Mouse (Mus musculus): Measurements from ENCODE around the gene Plch2. TPM values are rescaled to one million over a fixed set of nuclear protein-coding genes. Genes with fewer than 3 reads are reported as not detected.

The Plch2 gene
- polyA plus RNA-seq, 1 experiment from 2014 or later: 9.0 TPM

- 93% methylated on average over 13 of the region's 13 CpGs for WGBS
- no peak for ATAC-seq
These were observed 13.6 kb upstream of the Plch2 start for GRCm38 (mm10) chr4:155070199-155070598.

DNA sequence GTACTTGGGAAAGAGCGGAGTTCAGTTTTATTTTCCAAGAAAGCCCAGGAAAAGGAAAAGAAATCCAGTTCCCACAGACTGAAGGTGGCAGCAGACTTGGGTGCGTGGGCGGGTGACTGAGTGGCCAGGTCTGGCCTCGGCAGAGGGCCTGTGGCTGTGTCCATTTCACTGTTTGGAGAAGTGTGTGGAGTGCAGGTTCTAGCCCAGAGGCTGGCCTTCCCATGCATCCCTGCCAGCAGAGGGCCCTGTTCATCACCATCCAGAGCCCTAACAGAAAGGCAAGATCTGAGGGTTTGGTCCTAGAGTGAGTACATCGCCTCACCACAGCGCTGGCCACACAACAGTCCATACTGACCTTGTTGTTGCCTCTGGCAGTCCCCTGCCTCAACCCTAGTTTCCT is 12.6 kb upstream of the Plch2 start:
- Histone ChIP-seq H3K4me2 (replicated peaks) (no peak overlapping the region), H3K36me3 (peaks cover 57% of the 10 kb centered on the region), H3K27me3 (no peaks in the 10 kb centered on the region), H3K4me1 (replicated peaks) (peaks cover 23% of the 10 kb centered on the region), H3K9me3 (no peaks in the 10 kb centered on the region), H3K9ac (replicated peaks) (no peak overlapping the region; the same call in 1 of the 2 replicates), H3K4me3 (replicated peaks) (no peak overlapping the region), H3K27ac (no peak overlapping the region)
- ATAC-seq: no peak
- WGBS: 88% methylated on average over 6 of the region's 6 CpGs

More at GRCm38 (mm10) chr4:155070199-155070598, 13.6 kb upstream of the Plch2 start:
- peaks cover 23% of the 10 kb centered on the region for H3K4me1 ChIP-seq (replicated peaks)
- H3K9me3 ChIP-seq: no peaks in the 10 kb centered on the region
- H3K36me3 ChIP-seq: peaks cover 67% of the 10 kb centered on the region
- no peak overlapping the region for H3K4me3 ChIP-seq (replicated peaks)
- no peaks in the 10 kb centered on the region for H3K27me3 ChIP-seq
- no peak overlapping the region for H3K9ac ChIP-seq (replicated peaks)
- H3K4me2 ChIP-seq (replicated peaks): no peak overlapping the region
- no peak overlapping the region for H3K27ac ChIP-seq

DNA sequence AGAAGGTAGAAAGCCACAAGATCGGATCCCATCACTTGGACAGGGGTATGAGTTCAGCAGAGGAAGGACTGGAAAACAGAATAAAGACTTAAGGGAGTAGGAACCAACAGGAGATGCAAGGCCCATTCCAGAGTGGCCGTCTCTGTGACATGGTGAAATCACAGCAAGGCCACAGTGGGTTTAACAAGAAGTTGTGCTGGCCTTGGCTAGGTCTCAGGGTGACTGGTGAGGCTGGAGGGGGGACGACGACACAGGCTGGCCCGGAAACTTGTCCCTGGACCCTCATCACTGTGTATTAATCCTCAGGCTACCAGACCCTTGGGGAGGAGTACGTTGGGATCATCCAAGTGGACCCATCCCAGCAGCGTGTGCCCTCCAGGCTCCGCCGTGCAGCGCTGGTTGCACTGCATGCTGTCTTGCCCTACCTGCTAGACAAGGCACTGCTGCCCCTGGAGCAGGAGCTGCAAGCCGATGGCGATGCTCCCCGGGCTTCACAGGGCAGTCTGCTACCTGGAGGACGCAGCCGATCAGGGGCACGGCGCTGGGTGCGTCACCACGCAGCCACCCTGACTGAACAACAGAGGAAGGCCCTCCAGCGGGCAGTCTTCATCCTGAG is 11.9 kb upstream of the Plch2 start:
- Histone ChIP-seq H3K4me3 (replicated peaks) (no peak overlapping the region), H3K27me3 (no peaks in the 10 kb centered on the region), H3K9ac (replicated peaks) (no peak overlapping the region), H3K4me2 (replicated peaks) (no peak overlapping the region), H3K9me3 (no peaks in the 10 kb centered on the region), H3K27ac (no peak overlapping the region), H3K4me1 (replicated peaks) (peaks cover 23% of the 10 kb centered on the region), H3K36me3 (peaks cover 50% of the 10 kb centered on the region)
- ATAC-seq: no peak
- 93% methylated on average over 20 of the region's 20 CpGs for WGBS

DNA sequence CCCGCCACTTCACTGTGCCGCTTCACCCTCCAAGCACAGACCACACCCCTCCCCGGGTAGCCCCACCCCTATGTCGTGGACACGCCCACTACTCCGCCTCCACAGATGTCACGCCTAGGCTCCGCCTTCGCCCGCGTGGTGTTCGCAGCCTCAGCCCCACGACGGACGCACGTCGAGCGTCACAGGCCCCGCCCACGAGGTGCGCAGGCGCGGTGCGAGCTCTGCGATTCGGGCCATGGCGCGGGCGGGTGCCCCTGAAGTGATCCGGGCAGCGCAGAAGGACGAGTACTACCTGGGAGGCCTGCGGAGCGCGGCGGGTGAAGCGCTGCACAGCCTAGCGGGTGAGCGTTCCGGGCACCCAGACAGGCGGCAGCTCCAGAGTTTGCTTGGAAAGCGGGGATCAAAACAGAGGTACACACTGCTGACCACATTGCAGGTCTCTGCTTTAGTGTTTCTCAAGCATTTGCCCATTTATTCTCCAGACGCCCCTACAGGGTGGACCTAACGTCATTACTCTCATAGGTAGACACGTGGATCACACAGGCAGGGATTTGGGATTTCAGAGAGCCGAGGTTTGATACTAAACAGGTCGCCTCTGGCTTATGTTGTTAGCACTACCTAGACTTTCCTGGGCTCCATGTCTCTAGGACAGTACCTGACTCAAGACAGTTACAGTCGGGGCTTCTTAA is 10.4 kb upstream of the Plch2 start, which contains the start of gene Pex10:
Gene Pex10, plus strand, starts transcription at position 183 of the 689 bp plus-strand sequence.
- H3K4me2 ChIP-seq (replicated peaks): peak within 1 kb of the TSS; percentile 81
- H3K4me1 ChIP-seq (replicated peaks): peaks cover 23% of the 10 kb centered on the region
- H3K27me3 ChIP-seq: no peaks in the 10 kb centered on the region
- 1% methylated on average over 48 of the region's 48 CpGs for WGBS
- peaks cover 36% of the 10 kb centered on the region for H3K36me3 ChIP-seq
- H3K4me3 ChIP-seq (replicated peaks): peak within 1 kb of the TSS; percentile 67
- peak; percentile 87 for ATAC-seq
- peak within 1 kb of the TSS; percentile 78 for H3K9ac ChIP-seq (replicated peaks)
- H3K9me3 ChIP-seq: no peaks in the 10 kb centered on the region
- peak within 1 kb of the TSS; percentile 76 for H3K27ac ChIP-seq

- Histone ChIP-seq H3K27ac (peak overlapping the region; percentile 76), H3K9me3 (no peaks in the 10 kb centered on the region), H3K4me1 (replicated peaks) (peaks cover 30% of the 10 kb centered on the region), H3K9ac (replicated peaks) (no peak overlapping the region; the same call in 1 of the 2 replicates), H3K36me3 (peaks cover 28% of the 10 kb centered on the region), H3K4me2 (replicated peaks) (peak overlapping the region; percentile 81), H3K27me3 (no peaks in the 10 kb centered on the region), H3K4me3 (replicated peaks) (peak overlapping the region; percentile 67)
- peak; percentile 68 for ATAC-seq
- WGBS: 3% methylated on average over 15 of the region's 15 CpGs
These were observed 9.6 kb upstream of the Plch2 start for GRCm38 (mm10) chr4:155065970-155066833.

DNA sequence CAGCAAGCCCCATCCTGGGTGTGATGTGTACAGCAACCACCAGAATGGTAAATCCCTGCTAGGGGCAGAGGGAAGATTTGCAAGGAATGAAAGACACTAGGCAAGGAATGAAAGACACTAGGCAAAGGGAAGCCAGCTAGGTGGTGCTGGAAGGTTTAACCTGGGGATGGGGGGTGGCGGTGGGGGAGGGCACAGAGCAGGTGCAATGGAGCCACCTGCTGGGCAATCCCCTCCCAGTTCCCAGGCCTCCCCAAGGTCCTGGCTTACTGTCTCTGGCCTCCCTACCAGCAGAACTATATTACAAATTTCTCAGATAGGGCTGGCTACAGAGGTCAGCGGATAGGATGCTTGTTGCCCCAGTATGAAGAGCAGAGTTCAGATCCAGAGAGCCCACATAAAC is 7.9 kb upstream of the Plch2 start:
- H3K9ac ChIP-seq (replicated peaks): no peak overlapping the region

GRCm38 (mm10) chr4:155063895-155064294 is 7.3 kb upstream of the Plch2 start:
- no peak overlapping the region for H3K4me3 ChIP-seq (replicated peaks)
- peaks cover 34% of the 10 kb centered on the region for H3K4me1 ChIP-seq (replicated peaks)
- WGBS: 60% methylated on average over 3 of the region's 3 CpGs
- no peak for ATAC-seq
- no peaks in the 10 kb centered on the region for H3K27me3 ChIP-seq
- H3K27ac ChIP-seq: no peak overlapping the region
- H3K4me2 ChIP-seq (replicated peaks): no peak overlapping the region
- no peaks in the 10 kb centered on the region for H3K9me3 ChIP-seq
- H3K36me3 ChIP-seq: peaks cover 5% of the 10 kb centered on the region
- no peak overlapping the region for H3K9ac ChIP-seq (replicated peaks)

More for the DNA sequence above, 7.9 kb upstream of the Plch2 start:
- Histone ChIP-seq H3K9me3 (no peaks in the 10 kb centered on the region), H3K4me2 (replicated peaks) (no peak overlapping the region), H3K4me3 (replicated peaks) (no peak overlapping the region), H3K4me1 (replicated peaks) (peaks cover 30% of the 10 kb centered on the region), H3K36me3 (peaks cover 11% of the 10 kb centered on the region), H3K27ac (no peak overlapping the region), H3K27me3 (no peaks in the 10 kb centered on the region)
- WGBS: 57% methylated on average over 2 of the region's 2 CpGs
- no peak for ATAC-seq

DNA sequence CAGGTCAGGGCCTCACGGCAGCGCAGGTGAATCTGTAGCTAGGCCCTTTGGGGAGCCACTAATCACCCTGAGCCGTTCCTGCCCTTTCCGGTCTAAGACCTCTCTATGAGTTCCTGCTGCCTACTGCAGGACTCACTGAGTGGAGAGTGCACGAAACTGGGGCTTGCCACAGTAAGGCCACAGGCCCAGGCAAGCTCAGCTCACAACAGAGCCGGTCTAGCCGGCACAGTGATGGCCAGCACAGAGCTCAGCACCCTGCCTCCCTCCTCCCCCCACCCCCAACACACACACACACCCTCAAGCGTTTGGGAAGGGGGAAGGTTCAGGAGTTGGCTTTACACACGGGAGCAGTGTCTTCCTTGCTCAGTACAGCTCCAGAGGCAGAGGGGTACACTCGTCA is 1.7 kb upstream of the Plch2 start:
- Histone ChIP-seq H3K9me3 (no peaks in the 10 kb centered on the region), H3K4me3 (replicated peaks) (no peak overlapping the region), H3K36me3 (no peaks in the 10 kb centered on the region), H3K27me3 (peaks cover 5% of the 10 kb centered on the region; the same call in 1 of the 2 replicates), H3K9ac (replicated peaks) (no peak overlapping the region), H3K4me2 (replicated peaks) (no peak overlapping the region), H3K27ac (no peak overlapping the region), H3K4me1 (replicated peaks) (peaks cover 36% of the 10 kb centered on the region)
- 36% methylated on average over 10 of the region's 10 CpGs for WGBS
- no peak for ATAC-seq

GRCm38 (mm10) chr4:155050116-155050515 is 6.5 kb downstream of the Plch2 start:
- Histone ChIP-seq H3K4me3 (replicated peaks) (no peak overlapping the region), H3K4me2 (replicated peaks) (no peak overlapping the region), H3K9ac (replicated peaks) (no peak overlapping the region), H3K9me3 (no peaks in the 10 kb centered on the region), H3K27me3 (peaks cover 7% of the 10 kb centered on the region), H3K27ac (no peak overlapping the region), H3K36me3 (no peaks in the 10 kb centered on the region), H3K4me1 (replicated peaks) (peaks cover 10% of the 10 kb centered on the region)
- 82% methylated on average over 7 of the region's 7 CpGs for WGBS
- ATAC-seq: no peak

DNA sequence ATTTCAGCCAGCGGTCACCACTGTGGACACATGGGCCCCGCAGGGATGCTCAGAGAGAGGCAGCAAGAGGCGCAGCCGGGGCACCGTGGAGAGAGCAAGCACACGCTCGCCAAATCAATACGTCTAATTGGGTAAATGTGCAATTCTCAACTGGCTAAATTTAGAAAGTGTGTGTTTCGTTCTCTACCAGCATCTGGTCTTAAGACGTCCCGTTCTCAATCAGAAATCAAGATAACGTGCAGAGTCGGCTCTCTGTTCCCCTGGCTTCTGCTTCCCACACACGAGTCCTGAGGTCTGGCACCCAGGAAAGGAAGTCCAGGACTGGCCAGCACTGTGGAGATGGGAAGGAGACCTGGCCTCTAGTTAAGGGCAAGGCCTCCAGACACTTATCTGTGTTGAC is 9.9 kb downstream of the Plch2 start:
- WGBS: 83% methylated on average over 14 of the region's 14 CpGs
- Histone ChIP-seq H3K27me3 (peaks cover 42% of the 10 kb centered on the region), H3K4me3 (replicated peaks) (no peak overlapping the region), H3K4me2 (replicated peaks) (no peak overlapping the region), H3K9me3 (no peaks in the 10 kb centered on the region), H3K36me3 (no peaks in the 10 kb centered on the region), H3K27ac (no peak overlapping the region), H3K9ac (replicated peaks) (no peak overlapping the region), H3K4me1 (replicated peaks) (peaks cover 17% of the 10 kb centered on the region)
- ATAC-seq: no peak

GRCm38 (mm10) chr4:155043289-155043625 is 13.3 kb downstream of the Plch2 start:
- peak overlapping the region; percentile 70 for H3K9ac ChIP-seq (replicated peaks)
- no peak overlapping the region for H3K27ac ChIP-seq
- H3K4me2 ChIP-seq (replicated peaks): peak overlapping the region; percentile 77
- H3K36me3 ChIP-seq: no peaks in the 10 kb centered on the region
- H3K9me3 ChIP-seq: no peaks in the 10 kb centered on the region
- ATAC-seq: 0 out of 2 replicates have a peak, but pooled peaks have one; percentile 3
- peaks cover 54% of the 10 kb centered on the region for H3K27me3 ChIP-seq
- H3K4me3 ChIP-seq (replicated peaks): peak overlapping the region; percentile 52
- WGBS: 1% methylated on average over 25 of the region's 25 CpGs
- peaks cover 39% of the 10 kb centered on the region for H3K4me1 ChIP-seq (replicated peaks)
